Mouse (Mus musculus) megakaryocyte, embryonic 14.5 days (primary cell): ENCODE results near the gene Skida1.

ENCODE experiments used
- FLI1 ChIP-seq: IDR thresholded peaks from 2 replicates; pipeline ENCODE4 v1.6.1; 2012; ENCODE audit warnings: low read length, inconsistent platforms, mixed read lengths
- GATA1 ChIP-seq: IDR thresholded peaks from 3 replicates; pipeline ENCODE4 v1.6.1; 2012; ENCODE audit warnings: mixed read lengths, low read length, inconsistent platforms, borderline replicate concordance

DNA sequence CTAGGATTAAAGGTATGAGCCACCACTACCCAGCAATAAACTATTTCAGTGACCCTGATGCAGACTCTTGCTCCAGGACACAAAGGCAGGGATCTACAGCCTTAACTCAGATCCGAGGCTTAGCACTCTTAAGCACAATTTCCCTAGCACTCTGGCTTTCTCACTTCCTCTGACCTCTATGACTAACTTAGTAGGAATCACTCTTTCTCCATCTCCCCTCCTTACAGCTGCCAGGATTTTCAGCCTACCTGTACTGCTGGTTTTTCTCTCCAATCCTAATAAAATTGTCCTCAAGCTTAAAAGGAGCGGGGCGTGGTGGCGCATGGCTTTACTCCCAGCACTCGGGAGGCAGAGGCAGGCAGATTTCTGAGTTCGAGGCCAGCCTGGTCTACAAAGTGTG, 31.5 kb downstream of the Skida1 start:
- no peak for TF ChIP-seq GATA1
- no peak for TF ChIP-seq FLI1
